Mouse (Mus musculus) liver, embryonic 15.5 days (tissue): Measurements from ENCODE around the gene Coq8a. TPM values are rescaled to one million over a fixed set of nuclear protein-coding genes. Genes with fewer than 3 reads are reported as not detected.

Source experiments
- ATAC-seq: fragments of 200-750 bp; cut with Nextera tagmentation; 2 replicates; pipeline ENCODE4 v1.8.0; 2017; ENCODE audit warnings: moderate number of reproducible peaks, mild to moderate bottlenecking, moderate library complexity; ENCODE audit not compliant: insufficient read depth
- H3K27ac ChIP-seq: fragments of 300-500 bp; sonication (generic); replicated peaks from 2 replicates; pipeline ENCODE4 v1.5.1; 2015; ENCODE audit warnings: mild to moderate bottlenecking, inconsistent platforms
- H3K27me3 ChIP-seq: fragments of 300-500 bp; sonication (generic); 2 replicates; pipeline ENCODE4 v1.6.1; 2015; ENCODE audit warnings: mild to moderate bottlenecking, inconsistent platforms
- H3K36me3 ChIP-seq: fragments of 300-500 bp; sonication (generic); replicated peaks from 2 replicates; pipeline ENCODE4 v1.6.1; 2015; ENCODE audit warnings: moderate library complexity, mild to moderate bottlenecking, inconsistent platforms
- H3K4me1 ChIP-seq: fragments of 300-500 bp; sonication (generic); replicated peaks from 2 replicates; pipeline ENCODE4 v1.6.1; 2015; ENCODE audit warnings: inconsistent platforms
- H3K4me2 ChIP-seq: fragments of 300-500 bp; sonication (generic); 2 replicates; pipeline ENCODE4 v1.6.1; 2015; ENCODE audit warnings: moderate library complexity, mild to moderate bottlenecking, inconsistent platforms
- H3K4me3 ChIP-seq: fragments of 300-500 bp; sonication (generic); replicated peaks from 2 replicates; pipeline ENCODE4 v1.5.1; 2015; ENCODE audit warnings: mild to moderate bottlenecking, inconsistent platforms
- H3K9ac ChIP-seq: fragments of 300-500 bp; sonication (generic); 2 replicates; pipeline ENCODE4 v1.6.1; 2015; ENCODE audit warnings: moderate library complexity, mild to moderate bottlenecking, inconsistent platforms
- H3K9me3 ChIP-seq: fragments of 300-500 bp; sonication (generic); replicated peaks from 2 replicates; pipeline ENCODE4 v1.6.1; 2016; ENCODE audit warnings: inconsistent platforms
- WGBS: fragments of 180-500 bp; shearing (Covaris S2); methylation state at CpG from one replicate; pipeline ENCODE4 v1.1.7; 2015; ENCODE audit warnings: mixed read lengths; ENCODE audit not compliant: insufficient replicate concordance; 5-methylcytosine and 5-hydroxymethylcytosine counted together
- polyA plus RNA-seq: library from polyadenylated mRNA; unstranded; fragments of >200 nt; fragmentation: Nextera tagmentation; extraction: Ambion mirVana; gene quantifications from 2 replicates; pipeline ENCODE4 v1.2.1, GENCODE M21; 2015

Gene Coq8a
- polyA plus RNA-seq, 1 experiment from 2014 or later, result 25.3 TPM

GRCm38 (mm10) chr1:180175167-180175566 is 24.2 kb downstream of the Coq8a start:
- no peak overlapping the region for H3K9ac ChIP-seq
- H3K36me3 ChIP-seq, result peaks cover 10% of the 10 kb centered on the region; the same call in 1 of the 2 replicates
- peaks cover 19% of the 10 kb centered on the region for H3K4me1 ChIP-seq
- H3K4me2 ChIP-seq, result no peak overlapping the region
- no peak overlapping the region for H3K4me3 ChIP-seq
- no peak for ATAC-seq
- H3K27me3 ChIP-seq, result no peaks in the 10 kb centered on the region
- H3K27ac ChIP-seq, result no peak overlapping the region
- 30% methylated on average over 3 of the region's 3 CpGs for WGBS
- no peaks in the 10 kb centered on the region for H3K9me3 ChIP-seq

- Histone ChIP-seq H3K4me2 (no peak overlapping the region), H3K4me3 (no peak overlapping the region), H3K36me3 (peaks cover 10% of the 10 kb centered on the region; the same call in 1 of the 2 replicates), H3K9me3 (no peaks in the 10 kb centered on the region), H3K27ac (no peak overlapping the region), H3K9ac (no peak overlapping the region), H3K27me3 (no peaks in the 10 kb centered on the region), H3K4me1 (peaks cover 19% of the 10 kb centered on the region)
- 60% methylated on average over 6 of the region's 6 CpGs for WGBS
- ATAC-seq, result no peak
These were observed 24.7 kb downstream of the Coq8a start for GRCm38 (mm10) chr1:180174718-180175117.

GRCm38 (mm10) chr1:180173017-180173416 is 26.4 kb downstream of the Coq8a start:
- no peak overlapping the region for H3K27ac ChIP-seq
- H3K4me2 ChIP-seq, result no peak overlapping the region
- H3K36me3 ChIP-seq, result peaks cover 18% of the 10 kb centered on the region; the same call in 1 of the 2 replicates
- H3K9ac ChIP-seq, result no peak overlapping the region
- ATAC-seq, result no peak
- WGBS, result 63% methylated on average over 5 of the region's 5 CpGs
- H3K9me3 ChIP-seq, result no peaks in the 10 kb centered on the region
- H3K27me3 ChIP-seq, result no peaks in the 10 kb centered on the region
- no peak overlapping the region for H3K4me3 ChIP-seq
- H3K4me1 ChIP-seq, result peaks cover 16% of the 10 kb centered on the region

GRCm38 (mm10) chr1:180172600-180172999 is 26.8 kb downstream of the Coq8a start:
- peaks cover 19% of the 10 kb centered on the region; the same call in 1 of the 2 replicates for H3K36me3 ChIP-seq
- ATAC-seq, result no peak
- H3K9me3 ChIP-seq, result no peaks in the 10 kb centered on the region
- H3K27me3 ChIP-seq, result no peaks in the 10 kb centered on the region
- H3K4me3 ChIP-seq, result no peak overlapping the region
- no peak overlapping the region for H3K4me2 ChIP-seq
- no peak overlapping the region for H3K27ac ChIP-seq
- H3K4me1 ChIP-seq, result peaks cover 16% of the 10 kb centered on the region
- WGBS, result 74% methylated on average over 4 of the region's 4 CpGs
- H3K9ac ChIP-seq, result no peak overlapping the region

GRCm38 (mm10) chr1:180171883-180172282 is 27.5 kb downstream of the Coq8a start:
- no peak overlapping the region for H3K4me3 ChIP-seq
- no peaks in the 10 kb centered on the region for H3K9me3 ChIP-seq
- peaks cover 20% of the 10 kb centered on the region for H3K36me3 ChIP-seq
- no peaks in the 10 kb centered on the region for H3K27me3 ChIP-seq
- 46% methylated on average over 2 of the region's 2 CpGs for WGBS
- no peak overlapping the region for H3K9ac ChIP-seq
- no peak overlapping the region for H3K4me2 ChIP-seq
- H3K27ac ChIP-seq, result no peak overlapping the region
- no peak for ATAC-seq
- H3K4me1 ChIP-seq, result peaks cover 15% of the 10 kb centered on the region

- no peaks in the 10 kb centered on the region for H3K9me3 ChIP-seq
- no peak overlapping the region for H3K9ac ChIP-seq
- 80% methylated on average over 8 of the region's 8 CpGs for WGBS
- peaks cover 31% of the 10 kb centered on the region for H3K36me3 ChIP-seq
- no peak overlapping the region for H3K27ac ChIP-seq
- no peak overlapping the region for H3K4me3 ChIP-seq
- H3K4me1 ChIP-seq, result no peaks in the 10 kb centered on the region
- no peak overlapping the region for H3K4me2 ChIP-seq
- ATAC-seq, result no peak
- no peaks in the 10 kb centered on the region for H3K27me3 ChIP-seq
These were observed 29.3 kb downstream of the Coq8a start for GRCm38 (mm10) chr1:180170071-180170470.

- H3K9me3 ChIP-seq, result no peaks in the 10 kb centered on the region
- no peak overlapping the region for H3K9ac ChIP-seq
- H3K27me3 ChIP-seq, result no peaks in the 10 kb centered on the region
- no peak overlapping the region for H3K27ac ChIP-seq
- no peaks in the 10 kb centered on the region for H3K4me1 ChIP-seq
- whole genome bisulfite sequencing, result 77% methylated on average over 7 of the region's 7 CpGs
- ATAC-seq, result no peak
- H3K4me3 ChIP-seq, result no peak overlapping the region
- H3K4me2 ChIP-seq, result no peak overlapping the region
- H3K36me3 ChIP-seq, result peaks cover 31% of the 10 kb centered on the region
These were observed 30.2 kb downstream of the Coq8a start for GRCm38 (mm10) chr1:180169161-180169560.

- Histone ChIP-seq H3K27me3 (no peaks in the 10 kb centered on the region), H3K9ac (no peak overlapping the region), H3K4me2 (no peak overlapping the region), H3K9me3 (no peaks in the 10 kb centered on the region), H3K36me3 (peaks cover 31% of the 10 kb centered on the region), H3K4me3 (no peak overlapping the region), H3K27ac (no peak overlapping the region), H3K4me1 (no peaks in the 10 kb centered on the region)
- ATAC-seq, result no peak
- 85% methylated on average over 6 of the region's 6 CpGs for WGBS
These were observed 31.1 kb downstream of the Coq8a start for GRCm38 (mm10) chr1:180168294-180168693.

- ATAC-seq, result no peak
- Histone ChIP-seq H3K4me1 (no peaks in the 10 kb centered on the region), H3K36me3 (peaks cover 43% of the 10 kb centered on the region), H3K27me3 (no peaks in the 10 kb centered on the region), H3K9me3 (no peaks in the 10 kb centered on the region), H3K9ac (no peak overlapping the region), H3K4me3 (no peak overlapping the region), H3K4me2 (no peak overlapping the region), H3K27ac (no peak overlapping the region)
- WGBS, result 83% methylated on average over 5 of the region's 5 CpGs
These were observed 32.9 kb downstream of the Coq8a start for GRCm38 (mm10) chr1:180166533-180166932.

- no peaks in the 10 kb centered on the region for H3K27me3 ChIP-seq
- no peak overlapping the region for H3K27ac ChIP-seq
- peaks cover 41% of the 10 kb centered on the region for H3K36me3 ChIP-seq
- ATAC-seq, result no peak
- no peaks in the 10 kb centered on the region for H3K4me1 ChIP-seq
- H3K4me3 ChIP-seq, result no peak overlapping the region
- 69% methylated on average over 7 of the region's 7 CpGs for WGBS
- H3K9me3 ChIP-seq, result no peaks in the 10 kb centered on the region
- H3K9ac ChIP-seq, result no peak overlapping the region
- H3K4me2 ChIP-seq, result no peak overlapping the region
These were observed 36.4 kb downstream of the Coq8a start for GRCm38 (mm10) chr1:180162986-180163385.

- no peak for ATAC-seq
- Histone ChIP-seq H3K4me3 (no peak overlapping the region), H3K27ac (no peak overlapping the region), H3K9ac (no peak overlapping the region), H3K4me2 (no peak overlapping the region), H3K9me3 (no peaks in the 10 kb centered on the region), H3K36me3 (peaks cover 38% of the 10 kb centered on the region), H3K27me3 (no peaks in the 10 kb centered on the region), H3K4me1 (no peaks in the 10 kb centered on the region)
- 86% methylated on average over 20 of the region's 20 CpGs for WGBS
These were observed 37.6 kb downstream of the Coq8a start for GRCm38 (mm10) chr1:180161566-180162355.

GRCm38 (mm10) chr1:180161160-180161559 is 38.2 kb downstream of the Coq8a start:
- peaks cover 32% of the 10 kb centered on the region for H3K36me3 ChIP-seq
- 82% methylated on average over 3 of the region's 3 CpGs for WGBS
- no peak overlapping the region for H3K4me2 ChIP-seq
- H3K4me3 ChIP-seq, result no peak overlapping the region
- H3K27me3 ChIP-seq, result no peaks in the 10 kb centered on the region
- no peak overlapping the region for H3K9ac ChIP-seq
- no peaks in the 10 kb centered on the region for H3K4me1 ChIP-seq
- H3K27ac ChIP-seq, result no peak overlapping the region
- ATAC-seq, result no peak
- H3K9me3 ChIP-seq, result no peaks in the 10 kb centered on the region
